Mouse (Mus musculus): Measurements from ENCODE around the gene Iqcg. TPM values are rescaled to one million over a fixed set of nuclear protein-coding genes. Genes with fewer than 3 reads are reported as not detected.
"Not testable (repeated sequence)": the region's sequence is repeated elsewhere in the genome, so short reads cannot be mapped to it uniquely, and the experiment has no call there.

Iqcg gene
- total RNA-seq, 2 experiments from 2014 or later = 1.3 to 2.5 TPM

DNA sequence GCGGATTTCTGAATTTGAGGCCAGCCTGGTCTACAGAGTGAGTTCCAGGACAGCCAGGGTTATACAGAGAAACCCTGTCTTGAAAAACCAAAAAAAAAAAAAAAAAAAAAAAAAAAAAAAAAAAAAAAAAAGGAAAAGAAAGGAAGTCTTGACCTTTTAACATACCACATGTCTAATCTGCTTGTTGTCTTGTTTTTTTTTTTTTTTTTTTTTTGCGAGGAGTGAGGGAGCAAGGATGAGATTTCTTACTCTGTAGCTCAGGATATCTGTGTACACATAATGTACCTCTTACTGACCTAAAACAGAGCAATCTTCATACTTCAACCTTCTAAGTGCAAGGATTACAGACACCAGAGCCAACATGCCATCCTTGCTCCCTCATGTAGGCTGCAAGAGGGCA lies 1.1 kb downstream of the Iqcg start:
- ATAC-seq (replicated peaks; ENCODE audit: poor library complexity) = not testable (repeated sequence)

- no peak for ATAC-seq (replicated peaks; ENCODE audit: poor library complexity)
Measured at GRCm38 (mm10) chr16:33053141-33053540, 2.9 kb downstream of the Iqcg start.

DNA sequence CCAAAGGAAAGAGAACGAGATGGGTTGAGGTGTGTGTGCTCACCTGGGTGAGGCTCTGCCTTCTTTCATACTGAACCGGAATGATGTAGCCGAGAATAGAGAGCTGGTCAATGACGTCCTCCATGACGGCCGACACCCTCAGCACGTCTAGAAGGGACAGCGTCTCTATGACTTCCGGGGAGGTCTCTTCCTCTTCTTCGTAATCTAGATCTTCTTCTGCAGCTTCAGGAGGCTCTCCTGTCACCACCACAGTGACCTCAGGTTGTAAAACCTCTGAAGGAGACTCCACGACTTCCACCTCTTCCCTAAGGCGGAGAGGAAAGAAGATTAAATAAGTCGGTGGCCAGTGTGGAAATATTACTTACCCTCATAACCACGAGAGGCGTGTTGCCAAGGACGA lies 6.2 kb downstream of the Iqcg start:
- no peak for ATAC-seq (replicated peaks; ENCODE audit: poor library complexity)

- no peak for ATAC-seq (replicated peaks; ENCODE audit: poor library complexity)
Measured at GRCm38 (mm10) chr16:33048686-33049085, 7.3 kb downstream of the Iqcg start.

DNA sequence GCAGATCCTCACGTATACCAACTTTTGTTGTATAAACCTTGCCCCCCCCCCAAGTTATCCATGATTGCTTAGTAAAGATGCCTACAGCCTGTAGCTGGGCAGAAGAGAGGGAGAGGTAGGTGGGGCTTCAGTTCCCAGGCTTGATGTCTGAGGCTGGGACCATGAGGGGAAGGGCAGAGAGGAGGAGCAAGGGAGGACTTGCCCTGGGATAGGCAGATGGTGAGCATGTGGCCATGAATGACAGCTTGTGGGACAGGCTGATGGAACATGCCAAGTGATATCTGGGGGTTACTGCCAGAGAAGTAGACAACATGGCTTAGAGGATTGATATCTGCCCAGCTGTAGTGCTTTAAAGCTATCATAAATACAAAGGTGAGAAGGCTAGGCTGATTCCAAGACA lies 8.0 kb downstream of the Iqcg start:
- peak; percentile 57; the same call in 1 of the 2 replicates for ATAC-seq (replicated peaks; ENCODE audit: poor library complexity)

- peak; percentile 57 for ATAC-seq (replicated peaks; ENCODE audit: poor library complexity)
Measured at GRCm38 (mm10) chr16:33043268-33043667, 12.8 kb downstream of the Iqcg start.

GRCm38 (mm10) chr16:33042682-33043081 lies 13.3 kb downstream of the Iqcg start:
- no peak for ATAC-seq (replicated peaks; ENCODE audit: poor library complexity)

DNA sequence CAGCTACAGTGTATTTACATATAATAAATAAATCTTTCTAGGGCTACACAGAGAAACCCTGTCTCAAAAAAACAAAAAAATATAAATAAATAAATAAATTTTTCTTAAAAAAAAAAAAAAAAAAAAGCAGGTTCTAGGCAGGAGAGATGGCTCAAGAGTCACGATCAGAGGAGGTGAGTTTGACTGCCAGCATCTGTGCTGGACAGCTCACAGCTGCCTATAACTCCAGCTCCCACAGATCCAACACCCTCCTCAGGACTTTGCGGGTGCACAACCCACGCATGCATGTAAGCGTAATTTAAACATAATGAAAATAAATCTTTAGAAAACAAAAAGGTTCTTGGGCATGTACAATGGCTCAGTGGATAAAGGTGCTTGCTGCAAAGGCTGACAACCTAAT lies 20.0 kb downstream of the Iqcg start:
- ATAC-seq (replicated peaks; ENCODE audit: poor library complexity) = no peak

- ATAC-seq (replicated peaks; ENCODE audit: poor library complexity) = no peak
Measured at GRCm38 (mm10) chr16:33026357-33026756, 29.7 kb downstream of the Iqcg start.

GRCm38 (mm10) chr16:33024456-33025104 lies 31.4 kb downstream of the Iqcg start:
- no peak for ATAC-seq (replicated peaks; ENCODE audit: poor library complexity)

DNA sequence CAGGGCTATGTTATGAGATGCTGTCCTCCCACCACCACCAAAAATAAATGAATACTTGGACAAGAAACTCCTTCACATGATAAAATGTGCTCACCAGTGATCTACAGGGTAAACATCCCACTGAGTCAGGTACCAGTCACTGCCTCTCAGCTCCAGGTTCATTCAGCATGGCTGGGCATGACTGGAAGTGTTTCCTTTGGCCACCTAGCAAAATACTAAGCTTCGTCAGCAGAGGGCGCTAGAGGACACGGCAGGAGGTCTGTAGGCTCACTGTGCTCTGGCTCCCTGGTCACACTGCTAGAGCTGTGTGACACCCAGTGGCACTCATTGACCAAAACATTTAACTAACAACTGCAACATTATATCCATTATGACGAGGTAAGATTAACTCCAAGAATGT lies 32.3 kb downstream of the Iqcg start:
- ATAC-seq (replicated peaks; ENCODE audit: poor library complexity) = peak; percentile 99

GRCm38 (mm10) chr16:33021381-33021780 lies 34.6 kb downstream of the Iqcg start:
- no peak for ATAC-seq (replicated peaks; ENCODE audit: poor library complexity)

DNA sequence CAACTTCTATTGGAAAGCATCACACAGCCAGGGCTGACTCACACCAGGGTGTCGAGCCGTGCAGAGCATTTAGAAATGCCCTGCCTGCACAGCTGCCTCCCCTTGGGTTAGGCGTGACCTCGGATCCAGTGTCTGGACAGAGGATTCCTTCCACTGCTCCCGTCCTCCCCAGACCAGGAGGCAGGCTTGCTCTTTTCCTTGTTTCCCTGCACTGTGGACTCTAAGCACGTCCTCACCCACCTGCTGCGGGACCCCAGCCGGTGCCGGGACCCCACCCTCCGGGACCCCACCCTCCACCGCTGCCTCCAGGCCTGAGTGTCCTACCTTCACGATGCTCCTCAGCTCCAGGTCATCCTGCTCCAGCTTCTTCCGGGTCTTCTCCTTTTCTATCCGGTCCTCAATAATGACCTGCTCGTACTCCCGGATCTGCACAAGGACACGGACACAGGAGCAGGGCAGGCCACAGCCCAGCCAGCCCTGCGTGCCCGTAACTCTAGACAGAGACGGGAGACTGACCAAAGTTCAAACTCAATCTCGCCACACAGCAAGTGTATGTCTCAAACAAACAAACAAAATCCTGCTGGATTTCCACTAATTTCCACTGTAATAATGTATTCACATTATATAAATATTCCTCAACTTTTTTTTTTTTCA lies 36.8 kb downstream of the Iqcg start:
- no peak for ATAC-seq (replicated peaks; ENCODE audit: poor library complexity)

DNA sequence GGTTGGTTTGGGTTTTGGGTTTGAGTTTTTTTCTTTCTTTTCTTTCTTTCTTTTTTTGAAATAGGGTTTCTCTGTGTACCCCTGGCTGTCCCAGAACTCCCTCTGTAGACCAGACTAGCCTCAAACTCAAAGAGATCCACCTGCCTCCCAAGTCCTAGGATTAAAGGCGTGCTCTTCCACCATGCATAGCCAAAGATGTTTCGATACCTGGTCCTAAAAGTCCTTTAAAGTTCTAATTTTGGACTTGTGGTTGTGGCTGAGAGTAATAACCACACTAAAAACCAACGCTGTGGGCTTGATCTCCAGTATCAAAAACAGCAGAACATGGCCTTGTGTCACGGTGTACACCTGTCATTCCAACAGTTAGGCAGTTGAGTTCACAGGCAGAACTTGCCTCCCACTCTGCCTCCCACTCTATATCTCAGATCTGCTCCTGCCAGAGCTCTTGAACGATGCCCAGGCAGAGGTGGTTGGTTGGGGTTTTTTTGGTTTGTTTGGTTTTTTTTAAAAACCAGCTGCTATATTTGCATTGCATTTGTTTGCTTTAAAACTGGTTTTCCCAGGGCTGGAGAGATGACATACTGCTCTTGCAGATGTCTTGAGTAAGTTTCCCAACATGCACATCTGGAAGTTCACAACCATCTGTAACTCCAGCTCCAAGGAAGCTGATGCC lies 38.2 kb downstream of the Iqcg start:
- ATAC-seq (replicated peaks; ENCODE audit: poor library complexity) = 0 out of 2 replicates have a peak, but pooled peaks have one; percentile 20

- peak; percentile 58 for ATAC-seq (replicated peaks; ENCODE audit: poor library complexity)
Measured at GRCm38 (mm10) chr16:33015986-33016385, 40.0 kb downstream of the Iqcg start.

- ATAC-seq (replicated peaks; ENCODE audit: poor library complexity) = no peak
Measured at GRCm38 (mm10) chr16:33015396-33015907, 40.6 kb downstream of the Iqcg start.

GRCm38 (mm10) chr16:33014921-33015320 lies 41.1 kb downstream of the Iqcg start:
- ATAC-seq (replicated peaks; ENCODE audit: poor library complexity) = no peak

- no peak for ATAC-seq (replicated peaks; ENCODE audit: poor library complexity)
Measured at GRCm38 (mm10) chr16:33013801-33014200, 42.2 kb downstream of the Iqcg start.

DNA sequence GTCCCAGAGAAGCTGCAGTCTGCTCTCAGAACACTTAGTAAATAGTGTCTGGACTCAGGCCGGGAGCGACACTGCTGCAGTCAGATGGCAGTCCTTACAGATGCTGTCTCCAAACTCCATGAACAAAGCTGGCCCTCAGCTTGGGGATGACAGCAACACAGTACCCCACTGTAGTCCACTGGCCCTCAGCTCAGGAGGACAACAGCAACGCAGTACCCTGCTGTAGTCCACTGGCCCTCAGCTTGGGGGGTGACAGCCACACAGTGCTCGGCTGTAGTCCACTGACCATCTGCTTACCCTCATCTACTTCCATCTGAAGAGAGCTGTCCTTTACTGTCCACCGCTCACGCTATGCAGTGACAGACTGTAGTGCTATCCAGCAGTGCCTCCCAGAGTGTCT lies 45.9 kb downstream of the Iqcg start:
- no peak for ATAC-seq (replicated peaks; ENCODE audit: poor library complexity)

DNA sequence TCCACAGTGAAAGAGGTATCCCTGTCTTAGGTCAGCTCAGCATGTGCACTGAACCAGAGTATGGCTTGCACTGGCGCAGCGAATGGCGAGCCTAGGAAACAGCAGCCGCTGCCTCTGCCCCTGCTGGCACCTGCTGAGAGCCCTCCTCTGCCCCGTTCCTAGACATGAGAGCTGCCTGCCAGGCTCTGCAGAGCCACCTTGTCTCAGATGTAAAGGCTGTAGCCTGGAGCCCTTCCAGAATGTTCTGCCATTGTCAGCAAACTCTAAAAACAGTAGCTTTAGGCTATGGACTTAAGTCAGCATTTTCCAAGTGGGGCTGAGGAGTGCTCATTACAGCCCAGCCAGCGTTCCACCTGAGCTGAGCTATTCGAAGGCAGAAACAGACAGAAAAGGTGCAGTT lies 48.6 kb downstream of the Iqcg start:
- ATAC-seq (replicated peaks; ENCODE audit: poor library complexity) = no peak

DNA sequence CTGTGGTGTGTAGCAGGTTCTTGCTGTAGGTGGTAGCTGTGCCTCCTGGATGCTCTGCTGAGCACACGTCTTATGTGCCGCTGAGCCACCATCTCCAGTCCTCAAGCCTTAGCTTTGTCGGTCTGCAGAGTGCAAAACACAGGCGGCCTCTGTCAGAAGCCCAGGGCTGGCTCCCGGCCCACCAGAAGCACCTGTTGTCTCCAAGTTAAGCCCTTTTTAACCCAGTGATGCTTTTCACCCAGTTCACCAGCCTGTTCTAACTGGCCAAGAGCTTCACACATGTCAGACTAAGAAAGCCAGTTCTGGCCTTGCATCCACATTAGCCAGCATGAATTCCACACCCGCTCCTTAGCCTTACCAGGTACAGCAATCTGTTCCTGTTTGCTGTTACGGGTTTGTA lies 49.1 kb downstream of the Iqcg start:
- ATAC-seq (replicated peaks; ENCODE audit: poor library complexity) = no peak

DNA sequence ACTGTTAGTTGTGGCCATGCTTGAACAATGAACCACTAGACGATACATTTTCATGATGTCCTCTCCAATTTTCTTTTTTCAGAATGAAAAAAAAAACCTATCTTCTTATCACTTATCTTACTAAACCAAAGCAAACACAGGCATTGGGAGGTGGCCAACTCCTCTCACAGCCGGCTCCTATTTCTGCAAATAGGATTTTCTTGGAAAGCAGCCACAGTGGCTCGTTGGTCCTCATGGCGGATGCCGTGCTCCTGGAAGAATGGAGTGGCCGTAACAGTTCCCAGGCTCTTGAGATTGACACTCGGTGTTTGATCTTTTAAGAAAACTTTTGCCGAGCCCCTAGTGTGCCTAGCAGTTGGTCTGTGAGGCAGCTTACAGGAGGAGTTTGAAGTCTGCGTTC lies 50.8 kb downstream of the Iqcg start:
- ATAC-seq (replicated peaks; ENCODE audit: poor library complexity) = no peak

Data from megakaryocyte progenitor cell, adult 5-6 weeks (primary cell).